Mouse (Mus musculus) left cerebral cortex, postnatal 25 days (tissue): Measurements from ENCODE around the gene Rpl23. TPM values are rescaled to one million over a fixed set of nuclear protein-coding genes. Genes with fewer than 3 reads are reported as not detected.

Experiments
- DNase-seq, 2 experiments: peaks; one replicate each; pipeline ENCODE4 v3.0.0; 2022; ENCODE audit warnings: low spot score in 2 of 2, mixed read lengths in 1 of 2
- intact Hi-C: fragments of 180-260 bp; cut with DNase I; formaldehyde crosslinking; loops from one replicate; pipeline ENCODE4 v1.15.1; 2025
- total RNA-seq, 2 experiments: library from RNA; stranded (reverse); gene quantifications; 2 replicates each; pipeline ENCODE4 v1.2.3; 2021

Gene Rpl23
- 100 to 1,000 TPM; 340 to 351 TPM for total RNA-seq

- intact Hi-C loops: loop anchor here (1.0 kb wide), 1 partner anchor 16 kb away; the partner anchor contains the start of gene Cwc25
- DNase-seq: peak; percentile 99 to 100
Observed at GRCm38 (mm10) chr11:97781832-97782563, at the start of gene Rpl23. TSS of gene Rpl23 (minus strand) at chr11:97782437.

DNA sequence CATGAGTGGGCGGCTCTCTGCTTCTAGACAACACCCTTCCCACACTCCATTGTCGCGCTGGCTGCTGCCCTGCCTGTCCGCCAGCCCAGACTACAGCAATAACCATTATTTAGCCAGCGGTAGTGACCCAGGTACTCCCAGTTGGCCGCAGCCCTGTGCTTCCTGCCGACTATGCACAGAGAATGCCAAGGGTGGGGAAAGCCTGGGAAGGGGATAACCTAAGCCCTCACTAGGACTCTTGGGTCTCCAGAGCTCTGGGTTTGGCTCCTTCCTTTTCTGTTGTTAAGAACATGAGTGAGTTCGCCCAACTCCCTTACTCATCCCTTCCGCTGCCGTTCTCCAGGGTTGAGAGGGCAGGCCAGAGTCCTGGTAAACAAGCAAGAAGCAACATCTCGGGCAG, 49.8 kb upstream of the Rpl23 start:
- no peak for DNase-seq
- intact Hi-C loops: no loop called here

DNA sequence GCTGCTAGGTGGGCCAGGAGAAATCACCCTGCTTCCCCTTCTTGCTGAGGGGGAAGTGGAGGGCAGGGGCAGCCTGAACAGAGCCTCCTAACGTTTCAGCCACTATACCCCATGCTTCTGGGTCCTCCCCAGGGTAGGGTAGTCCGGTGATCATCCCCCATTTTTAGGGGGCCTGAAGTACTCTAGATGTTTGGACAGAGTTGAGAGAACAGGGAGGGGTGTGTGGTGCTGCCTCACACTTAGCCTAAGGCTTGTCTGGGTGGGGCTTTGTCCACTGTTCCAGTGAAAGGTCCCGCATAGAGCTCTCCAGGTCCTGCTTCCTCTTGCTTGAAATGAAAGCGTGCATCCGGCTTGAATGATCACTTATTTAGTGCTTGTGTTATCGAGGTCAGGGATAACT, 48.3 kb upstream of the Rpl23 start:
- DNase-seq: no peak
- intact Hi-C loops: no loop called here

DNA sequence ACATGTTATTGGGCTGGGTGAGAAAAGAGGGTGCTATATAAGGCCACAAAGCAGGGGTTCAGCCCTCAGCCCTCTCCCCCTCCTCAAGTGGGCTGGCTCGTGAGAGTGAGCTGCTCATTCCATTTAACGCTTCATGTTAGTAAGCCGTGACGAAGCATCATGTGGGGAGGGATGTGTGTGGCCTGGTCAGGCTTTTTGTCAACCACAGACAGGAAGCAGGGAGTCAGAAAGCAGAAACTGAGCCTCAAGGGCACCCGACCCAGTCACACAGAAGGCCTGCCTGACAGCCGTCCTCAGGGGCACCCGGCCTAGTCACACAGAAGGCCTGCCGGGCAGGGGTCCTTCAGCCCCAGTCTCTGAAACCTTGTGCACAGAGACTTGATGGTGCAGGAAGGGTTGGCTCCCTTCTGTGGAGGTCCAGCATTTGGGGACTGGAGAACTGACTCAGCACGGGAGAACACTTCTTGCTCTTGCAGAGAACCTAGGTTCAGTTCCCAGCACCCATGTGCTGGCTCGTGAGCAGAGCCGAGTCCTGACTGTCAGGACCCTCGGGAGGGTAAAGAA, 47.8 kb upstream of the Rpl23 start:
- intact Hi-C loops: no loop called here
- no peak for DNase-seq

GRCm38 (mm10) chr11:97829365-97829764, 47.1 kb upstream of the Rpl23 start:
- no peak for DNase-seq
- intact Hi-C loops: no loop called here

- intact Hi-C loops: no loop called here
- peak in 1 of 2 experiments; percentile 62 for DNase-seq
Observed at GRCm38 (mm10) chr11:97827654-97828053, 45.4 kb upstream of the Rpl23 start.

GRCm38 (mm10) chr11:97826414-97826813, 44.2 kb upstream of the Rpl23 start:
- intact Hi-C loops: no loop called here
- no peak for DNase-seq

DNA sequence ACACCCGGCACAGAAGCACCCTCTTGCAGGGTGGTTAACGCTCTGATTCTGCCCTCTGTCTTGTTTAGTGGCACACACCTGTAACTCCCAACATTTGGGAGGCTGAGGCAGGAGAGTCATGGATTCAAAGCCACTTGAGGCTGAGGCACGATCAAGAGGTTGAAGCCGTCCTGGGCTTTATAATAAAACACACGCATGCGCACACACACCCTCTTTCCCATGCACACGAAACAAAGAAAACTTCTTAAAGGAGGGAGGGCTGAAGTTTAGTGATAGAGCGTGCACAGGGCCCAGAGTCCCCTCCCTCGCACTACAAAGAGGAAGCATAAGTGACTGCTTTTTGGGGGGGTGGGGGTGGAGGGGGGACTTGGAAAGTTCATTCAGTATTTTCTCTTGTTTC, 43.7 kb upstream of the Rpl23 start:
- intact Hi-C loops: no loop called here
- no peak for DNase-seq

GRCm38 (mm10) chr11:97825295-97825694, 43.1 kb upstream of the Rpl23 start:
- DNase-seq: peak in 1 of 2 experiments; percentile 47
- intact Hi-C loops: no loop called here

- DNase-seq: no peak
- intact Hi-C loops: no loop called here
Observed at GRCm38 (mm10) chr11:97824895-97825294, 42.7 kb upstream of the Rpl23 start.

DNA sequence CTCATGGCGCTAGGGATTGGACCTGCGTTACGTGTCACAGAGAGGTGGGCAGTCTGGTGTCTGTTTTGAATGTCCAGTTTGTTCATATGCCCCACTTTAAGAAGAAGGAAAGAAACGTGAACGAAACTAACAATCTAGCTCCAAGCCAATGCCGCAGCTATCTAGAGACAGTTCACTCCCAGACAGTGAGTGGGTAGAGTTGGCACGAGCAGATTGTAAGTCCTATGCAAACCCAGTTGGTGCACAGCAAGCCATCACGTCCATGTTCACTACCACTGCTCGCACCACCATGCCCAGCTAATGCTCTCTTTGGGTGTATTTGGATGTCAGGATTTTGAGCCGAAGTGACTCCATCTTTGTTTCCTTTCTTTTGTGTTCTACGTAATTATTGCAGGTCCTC, 41.9 kb upstream of the Rpl23 start:
- intact Hi-C loops: no loop called here
- peak in 1 of 2 experiments; percentile 72 for DNase-seq

DNA sequence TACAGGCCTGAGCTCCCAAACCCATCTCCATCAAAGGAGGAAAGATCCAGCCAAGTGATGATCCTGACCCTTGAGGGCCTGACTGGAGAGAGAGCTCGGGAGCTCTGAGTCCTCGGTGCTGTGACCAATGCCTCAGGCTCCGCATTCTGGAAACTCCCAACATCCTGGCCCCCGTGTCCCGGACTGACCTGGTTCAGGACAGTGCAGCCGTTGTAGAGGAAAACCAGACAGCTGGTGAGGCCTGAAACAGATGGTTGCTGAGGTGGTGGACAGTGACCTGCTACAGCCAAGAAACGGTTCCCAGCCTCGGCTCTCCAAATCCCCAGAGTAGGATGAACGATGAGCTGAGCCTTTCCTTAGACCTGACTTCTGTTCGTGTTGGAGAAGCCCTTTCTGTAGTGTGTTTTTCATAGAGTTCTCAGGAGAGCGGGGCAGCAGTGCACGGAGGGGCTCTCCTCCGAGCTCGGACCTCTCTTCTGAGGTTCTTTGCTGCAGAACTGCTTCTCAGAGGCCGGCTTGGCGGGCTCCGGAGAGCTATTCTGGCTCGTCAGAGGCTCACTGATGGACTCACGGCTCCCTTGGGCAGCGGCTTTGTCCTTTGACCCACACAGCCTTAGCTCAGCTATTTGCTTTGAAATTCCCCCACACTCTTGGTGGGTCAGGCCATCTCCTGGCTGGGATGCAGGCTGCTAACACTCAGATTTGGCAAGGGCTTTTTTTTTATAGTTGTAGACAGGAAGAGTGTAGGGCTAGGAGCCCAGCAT, 40.8 kb upstream of the Rpl23 start:
- intact Hi-C loops: no loop called here
- no peak for DNase-seq

DNA sequence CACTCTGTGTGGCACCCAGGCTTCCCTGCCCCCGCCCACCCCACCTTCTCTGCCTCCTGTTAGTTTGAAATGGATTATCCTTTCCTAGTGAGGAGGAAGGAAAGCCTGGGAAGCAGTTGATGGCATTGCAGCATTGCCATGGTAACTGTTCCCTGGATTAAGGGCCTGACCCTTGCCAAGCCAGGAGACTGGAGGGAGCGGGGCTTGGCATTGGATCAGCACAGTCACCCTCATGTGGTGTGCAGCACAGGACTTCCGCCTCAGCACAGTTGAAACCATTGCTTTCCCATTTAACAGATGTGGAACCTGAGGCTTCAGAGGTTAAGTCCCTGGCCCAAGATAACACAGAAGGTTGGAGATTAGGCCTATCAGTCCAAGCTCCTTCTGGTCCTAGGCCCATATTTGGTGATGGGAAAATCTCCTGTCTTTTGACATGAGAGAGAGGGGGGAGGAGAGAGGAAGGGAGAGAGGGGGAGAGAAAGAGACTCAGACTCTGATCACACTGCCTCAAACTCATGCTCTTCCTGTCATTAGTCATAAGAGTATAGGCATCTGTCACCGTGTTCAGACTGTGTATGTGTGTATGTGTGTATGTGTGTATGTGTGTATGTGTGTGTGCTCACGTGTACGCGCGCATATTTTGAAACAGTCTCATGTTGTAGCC, 39.3 kb upstream of the Rpl23 start:
- intact Hi-C loops: no loop called here

DNA sequence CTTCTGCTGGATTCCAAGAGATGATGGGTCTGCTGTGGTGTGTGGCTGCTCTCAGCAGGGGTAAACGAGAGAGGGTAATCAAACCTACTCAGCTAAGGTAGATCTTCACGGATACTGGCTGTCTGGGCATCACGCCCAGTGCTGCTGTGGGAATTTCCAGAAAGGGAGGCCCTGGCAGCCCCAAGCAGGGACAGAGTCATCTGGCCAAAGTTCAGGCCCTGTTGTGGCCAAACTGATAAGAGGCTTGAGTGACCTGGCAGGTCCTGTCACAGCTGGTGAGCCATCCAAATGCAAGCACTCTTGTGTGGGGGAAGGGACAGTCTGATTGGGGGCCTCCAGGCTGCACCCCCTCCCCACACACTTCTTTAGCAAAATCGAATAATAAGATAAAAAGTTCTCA, 38.6 kb upstream of the Rpl23 start:
- DNase-seq: no peak
- intact Hi-C loops: no loop called here

More for the DNA sequence above, 39.3 kb upstream of the Rpl23 start:
- DNase-seq: no peak

- intact Hi-C loops: no loop called here
- no peak for DNase-seq
Observed at GRCm38 (mm10) chr11:97819923-97820322, 37.7 kb upstream of the Rpl23 start.

DNA sequence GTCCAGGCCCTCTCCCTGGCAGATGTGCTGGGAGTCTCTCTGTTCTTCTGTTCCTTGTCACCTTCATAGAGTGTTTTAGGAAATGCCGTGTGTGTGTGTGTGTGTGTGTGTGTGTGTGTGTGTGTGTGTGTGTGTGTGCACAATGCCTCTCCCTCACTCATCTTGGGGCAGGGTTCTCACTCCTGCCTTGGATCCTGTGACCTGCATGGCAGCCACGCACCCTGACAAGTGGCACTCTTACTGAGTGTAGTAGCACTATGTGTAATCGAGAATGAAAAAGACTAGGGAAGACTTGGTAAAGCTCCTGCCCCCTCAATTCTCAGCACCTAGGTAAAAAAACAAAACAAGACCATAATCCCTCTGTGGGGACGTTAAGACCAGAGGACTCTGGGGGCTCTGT, 36.9 kb upstream of the Rpl23 start:
- no peak for DNase-seq
- intact Hi-C loops: no loop called here

GRCm38 (mm10) chr11:97818571-97818970, 36.3 kb upstream of the Rpl23 start:
- peak in 1 of 2 experiments; percentile 46 for DNase-seq
- intact Hi-C loops: no loop called here

DNA sequence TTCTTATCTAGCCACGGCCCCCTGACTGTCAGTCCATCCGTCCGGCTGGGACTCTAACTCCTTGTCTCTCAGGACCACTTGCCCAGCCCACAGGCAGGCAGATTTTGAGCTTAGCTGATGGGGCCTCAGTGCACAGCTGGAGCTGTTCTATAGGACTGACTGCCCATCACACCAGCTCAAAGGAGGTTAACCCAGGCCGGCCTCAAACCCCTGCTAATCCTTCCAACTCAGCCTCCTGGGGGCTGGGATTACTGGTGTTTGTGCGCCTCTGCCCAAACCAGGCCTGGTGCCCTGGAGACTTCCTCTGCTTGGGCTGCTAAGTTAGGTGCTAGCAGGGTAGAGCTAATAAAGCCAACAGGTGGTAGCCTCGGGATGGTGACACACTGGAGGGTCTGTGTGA, 35.8 kb upstream of the Rpl23 start:
- intact Hi-C loops: no loop called here
- no peak for DNase-seq

GRCm38 (mm10) chr11:97817379-97817778, 35.1 kb upstream of the Rpl23 start:
- intact Hi-C loops: no loop called here
- DNase-seq: no peak

DNA sequence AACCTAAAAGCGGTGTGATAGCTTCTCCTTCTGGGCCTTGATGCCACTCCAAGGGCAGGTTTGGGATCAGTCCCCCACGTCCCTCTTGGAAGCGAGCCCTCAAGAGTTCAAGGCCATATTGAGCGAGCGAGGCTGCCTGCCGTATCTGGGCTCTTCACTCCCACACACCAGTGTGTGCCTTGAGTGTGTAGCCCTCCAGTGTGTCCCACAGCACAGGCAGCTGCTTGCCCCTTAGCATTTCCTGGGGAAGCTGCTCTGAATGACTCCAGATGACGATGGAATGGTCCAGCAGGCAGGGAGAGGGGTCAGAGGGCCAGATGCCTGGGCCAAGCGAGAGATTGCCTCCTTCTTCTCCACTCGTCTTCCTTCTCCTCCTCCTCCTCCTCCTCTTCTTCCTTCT, 34.7 kb upstream of the Rpl23 start:
- DNase-seq: no peak
- intact Hi-C loops: no loop called here
